Mouse (Mus musculus) G1E (cell line): ENCODE results near the gene Phlda3. TPM values are rescaled to one million over a fixed set of nuclear protein-coding genes. Genes with fewer than 3 reads are reported as not detected.

Experiments
- ATAC-seq: 2 replicates; pipeline ENCODE4 v1.8.0; 2016; ENCODE audit warnings: mild to moderate bottlenecking; ENCODE audit not compliant: insufficient number of reproducible peaks, poor library complexity, low FRiP score, severe bottlenecking; ENCODE audit errors: extremely low read depth
- DNase-seq: peaks from one replicate; pipeline ENCODE4 v3.0.0; 2012; ENCODE audit warnings: low spot score
- H3K27me3 ChIP-seq: 2 replicates; pipeline ENCODE4 v1.6.1; 2012; ENCODE audit warnings: mild to moderate bottlenecking, low read length, inconsistent platforms; ENCODE audit not compliant: insufficient read depth
- H3K36me3 ChIP-seq: replicated peaks from 2 replicates; pipeline ENCODE3; 2012; ENCODE audit warnings: mild to moderate bottlenecking, inconsistent platforms
- H3K4me1 ChIP-seq: 2 replicates; pipeline ENCODE4 v1.6.1; 2012; ENCODE audit warnings: low read depth, low read length, inconsistent platforms, mixed read lengths; ENCODE audit not compliant: insufficient read depth
- H3K4me3 ChIP-seq: 2 replicates; pipeline ENCODE4 v1.5.1; 2012; ENCODE audit warnings: low read depth, mild to moderate bottlenecking, inconsistent platforms, low read length, moderate library complexity, mixed read lengths
- H3K9me3 ChIP-seq: replicated peaks from 2 replicates; pipeline ENCODE4 v1.6.1; 2012; ENCODE audit warnings: inconsistent platforms
- CTCF ChIP-seq: IDR thresholded peaks from 2 replicates; pipeline ENCODE4 v1.5.1; 2012; ENCODE audit warnings: low read depth, low read length, inconsistent platforms, mixed read lengths
- GATA1 ChIP-seq: IDR thresholded peaks from 2 replicates; pipeline ENCODE4 v1.6.1; 2012; ENCODE audit warnings: borderline replicate concordance, low read length, inconsistent platforms, mixed read lengths
- GATA2 ChIP-seq: IDR thresholded peaks from 2 replicates; pipeline ENCODE4 v1.6.1; 2012; ENCODE audit warnings: low read depth, low read length, inconsistent platforms, borderline replicate concordance
- POLR2AphosphoS5 ChIP-seq: IDR thresholded peaks from 2 replicates; pipeline ENCODE4 v1.6.1; 2012; ENCODE audit warnings: low read depth, low read length, inconsistent platforms; ENCODE audit not compliant: insufficient replicate concordance
- TAL1 ChIP-seq: conservative IDR thresholded peaks from 2 replicates; pipeline ENCODE4 v1.6.1; 2012; ENCODE audit warnings: low read depth, low read length, inconsistent platforms, mixed read lengths
- polyA plus RNA-seq: library from polyadenylated mRNA; stranded (reverse); fragments of >175 nt; gene quantifications from 2 replicates; pipeline ENCODE4 v1.2.3, GENCODE M21; 2012
- total RNA-seq, 2 experiments: library from RNA; stranded (forward) in 1 of 2; stranded (reverse) in 1 of 2; fragments of 200-1000 nt in 1 of 2; fragments of >200 nt in 1 of 2; fragmentation: Nextera tagmentation in 1 of 2; gene quantifications; 2 replicates each; pipeline ENCODE4 v1.2.3; 2014 to 2017

Gene Phlda3
- total and polyA plus RNA-seq, 3 experiments: 0.98 to 5.2 TPM; not detected in 1

- DNase-seq: peak; percentile 65
- Histone ChIP-seq H3K4me1 (no peaks in the 10 kb centered on the region), H3K4me3 (no peak overlapping the region), H3K9me3 (no peaks in the 10 kb centered on the region), H3K36me3 (no peaks in the 10 kb centered on the region), H3K27me3 (peaks cover 27% of the 10 kb centered on the region)
- no peak for ATAC-seq
- TF ChIP-seq GATA1 (no peak), POLR2AphosphoS5 (no peak), CTCF (peak; percentile 70)
Observed at GRCm38 (mm10) chr1:135789815-135790214, 23.9 kb downstream of the Phlda3 start.

GRCm38 (mm10) chr1:135792143-135792939, 26.4 kb downstream of the Phlda3 start:
- H3K36me3 ChIP-seq: no peaks in the 10 kb centered on the region
- H3K9me3 ChIP-seq: no peaks in the 10 kb centered on the region
- H3K27me3 ChIP-seq: peaks cover 28% of the 10 kb centered on the region
- H3K4me3 ChIP-seq: no peak overlapping the region
- TF ChIP-seq CTCF: no peak
- TF ChIP-seq TAL1: no peak
- no peak for TF ChIP-seq GATA1
- no peak for TF ChIP-seq GATA2
- TF ChIP-seq POLR2AphosphoS5: no peak
- no peaks in the 10 kb centered on the region for H3K4me1 ChIP-seq
- ATAC-seq (no peak), DNase-seq (no peak)

- Histone ChIP-seq H3K27me3 (peaks cover 28% of the 10 kb centered on the region), H3K4me3 (no peak overlapping the region)
- ATAC-seq: no peak
Observed at GRCm38 (mm10) chr1:135793370-135794215, 27.7 kb downstream of the Phlda3 start.

GRCm38 (mm10) chr1:135794216-135795134, 28.6 kb downstream of the Phlda3 start:
- Histone ChIP-seq H3K9me3 (no peaks in the 10 kb centered on the region), H3K36me3 (no peaks in the 10 kb centered on the region), H3K4me1 (no peaks in the 10 kb centered on the region), H3K4me3 (no peak overlapping the region), H3K27me3 (peaks cover 34% of the 10 kb centered on the region)
- ATAC-seq (no peak), DNase-seq (no peak)
- no peak for TF ChIP-seq POLR2AphosphoS5
- no peak for TF ChIP-seq GATA2

More at GRCm38 (mm10) chr1:135793370-135794215, 27.7 kb downstream of the Phlda3 start:
- TF ChIP-seq TAL1: no peak
- no peak for TF ChIP-seq CTCF
- TF ChIP-seq GATA2: no peak
- no peak for TF ChIP-seq GATA1
- no peak for TF ChIP-seq POLR2AphosphoS5
- Histone ChIP-seq H3K9me3 (no peaks in the 10 kb centered on the region), H3K4me1 (no peaks in the 10 kb centered on the region), H3K36me3 (no peaks in the 10 kb centered on the region)
- no peak for DNase-seq

GRCm38 (mm10) chr1:135798492-135798891, 32.6 kb downstream of the Phlda3 start:
- Histone ChIP-seq H3K4me1 (no peaks in the 10 kb centered on the region), H3K9me3 (no peaks in the 10 kb centered on the region), H3K4me3 (no peak overlapping the region), H3K27me3 (peaks cover 29% of the 10 kb centered on the region; the same call in 1 of the 2 replicates), H3K36me3 (no peaks in the 10 kb centered on the region)
- no peak for DNase-seq
- ATAC-seq: no peak
- no peak for TF ChIP-seq CTCF
- no peak for TF ChIP-seq POLR2AphosphoS5
- TF ChIP-seq TAL1: no peak
- no peak for TF ChIP-seq GATA1
- no peak for TF ChIP-seq GATA2

- H3K4me1 ChIP-seq: no peaks in the 10 kb centered on the region
- peaks cover 25% of the 10 kb centered on the region; the same call in 1 of the 2 replicates for H3K27me3 ChIP-seq
- H3K9me3 ChIP-seq: no peaks in the 10 kb centered on the region
- no peak for ATAC-seq
- no peak for TF ChIP-seq TAL1
- no peak for TF ChIP-seq CTCF
- no peak for TF ChIP-seq GATA2
- no peak for TF ChIP-seq GATA1
- no peak for TF ChIP-seq POLR2AphosphoS5
- no peaks in the 10 kb centered on the region for H3K36me3 ChIP-seq
- no peak for DNase-seq
- no peak overlapping the region for H3K4me3 ChIP-seq
Observed at GRCm38 (mm10) chr1:135799109-135799627, 33.2 kb downstream of the Phlda3 start.
